Mouse (Mus musculus) adrenal gland, adult 8-10 months (tissue): ENCODE data around the gene Gm10260. TPM values are rescaled to one million over a fixed set of nuclear protein-coding genes. Genes with fewer than 3 reads are reported as not detected.

Experiments
- DNase-seq: peaks from one replicate; pipeline ENCODE4 v3.0.0; 2022
- total RNA-seq, 4 experiments: library from RNA; stranded (reverse); gene quantifications; 2 replicates each; pipeline ENCODE4 v1.2.4; 2022

Gm10260 gene
- total RNA-seq, 4 experiments from 2014 or later: 177 to 191 (median 185) TPM

DNA sequence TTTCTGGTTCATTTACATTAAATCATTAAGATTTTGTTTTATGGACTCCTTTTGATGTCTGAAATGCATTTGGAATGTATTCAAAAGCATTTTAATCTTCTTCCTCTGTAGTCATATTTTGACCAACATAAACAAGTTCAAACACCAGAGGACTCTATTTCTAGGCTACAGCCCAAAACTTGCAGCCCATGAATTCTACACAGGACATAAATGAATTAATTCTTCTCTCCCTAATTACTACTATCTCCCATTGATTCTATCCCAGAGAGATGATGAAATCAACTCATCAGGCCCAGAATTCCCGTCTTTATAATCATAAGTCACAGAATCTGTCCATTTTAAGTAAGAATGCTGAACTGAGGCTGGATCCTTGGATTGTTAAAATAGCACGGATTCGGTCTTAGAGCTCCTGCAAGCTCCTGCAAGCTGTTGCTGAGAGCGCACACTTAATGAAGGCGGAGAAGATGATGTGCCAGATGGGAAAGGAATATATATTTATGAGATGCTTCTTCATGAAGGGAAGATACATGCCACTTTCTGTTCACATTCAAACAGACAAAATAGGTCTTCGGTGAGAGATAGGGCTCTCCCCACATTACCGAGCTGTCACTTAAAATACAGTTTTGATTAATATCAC is 7.7 kb upstream of the Gm10260 start:
- no peak for DNase-seq

DNA sequence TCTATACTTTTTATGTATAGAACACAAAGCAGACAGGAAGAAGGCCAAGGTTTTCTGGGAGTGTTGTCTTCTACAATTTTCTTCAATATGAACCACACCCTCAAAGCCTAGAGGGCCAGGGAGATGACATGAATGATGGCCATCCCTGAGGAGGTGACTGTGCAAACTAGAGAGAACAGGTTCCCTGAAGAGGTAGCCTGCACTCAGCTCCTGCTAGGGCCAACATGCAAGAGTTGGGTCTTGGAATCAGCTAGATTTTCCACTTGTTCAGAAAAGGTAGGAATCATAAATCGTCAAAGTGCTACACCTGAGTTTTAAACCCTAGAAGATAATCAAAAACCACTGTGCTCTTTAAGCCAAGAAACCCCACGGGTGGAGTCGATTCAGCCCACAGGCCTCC is 6.2 kb upstream of the Gm10260 start:
- DNase-seq: no peak

DNA sequence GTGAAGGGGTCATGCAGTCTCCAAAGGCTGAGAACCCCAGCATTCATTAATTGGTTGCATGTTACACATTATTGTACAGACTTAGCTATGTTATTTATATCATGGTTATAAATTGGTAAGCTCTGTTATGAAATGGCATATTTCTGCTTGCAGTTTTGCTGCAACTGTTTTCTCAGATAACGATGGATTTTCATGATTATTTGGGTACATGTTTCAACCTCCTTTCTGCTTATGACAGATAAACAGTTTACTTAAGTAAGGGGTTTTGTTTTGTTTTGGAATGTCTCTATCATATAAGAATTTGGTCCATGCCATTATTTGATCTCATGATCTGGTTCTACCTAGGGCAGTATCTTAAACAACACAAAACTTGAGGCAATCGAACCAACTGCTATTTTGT is 5.5 kb upstream of the Gm10260 start:
- no peak for DNase-seq

DNA sequence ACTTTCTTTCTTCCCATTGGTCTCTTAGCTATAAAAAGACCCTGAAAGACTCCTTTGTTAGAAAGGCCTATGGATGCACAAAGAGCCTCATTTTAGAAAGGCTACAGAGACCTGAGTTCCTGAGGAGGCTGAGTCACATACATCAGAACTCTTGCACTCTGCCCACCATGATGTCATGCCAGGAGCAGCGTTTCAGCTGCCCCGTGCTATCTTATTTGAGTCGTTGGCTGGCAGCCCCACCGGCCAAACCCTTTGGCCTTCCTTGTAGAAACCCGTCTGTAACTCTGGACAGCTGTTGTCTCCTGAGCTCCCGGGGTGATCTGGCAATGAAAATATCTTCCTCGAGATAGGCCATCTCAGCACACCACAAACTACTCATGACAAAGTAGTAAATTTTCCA is 3.6 kb upstream of the Gm10260 start:
- DNase-seq: no peak

DNA sequence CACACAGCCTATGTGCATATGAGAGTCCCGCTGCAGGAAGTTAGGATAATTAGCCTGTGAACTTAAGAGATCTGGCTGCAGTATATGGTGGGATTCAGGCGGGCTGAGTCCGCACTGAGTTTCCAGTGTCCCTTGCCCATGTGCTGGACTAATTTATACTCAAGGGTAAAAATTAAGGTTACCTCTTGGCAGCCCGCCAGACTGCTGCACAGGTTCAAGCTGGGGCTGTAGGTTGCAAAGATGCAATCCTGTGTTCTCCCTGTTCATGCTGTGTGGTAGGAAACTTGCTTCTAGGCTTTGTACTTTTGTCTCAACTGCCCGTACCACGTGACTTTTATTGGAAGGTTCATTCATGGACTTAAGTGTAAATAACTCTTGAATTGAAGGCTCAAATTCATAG is 3.0 kb upstream of the Gm10260 start:
- DNase-seq: peak; percentile 4

DNA sequence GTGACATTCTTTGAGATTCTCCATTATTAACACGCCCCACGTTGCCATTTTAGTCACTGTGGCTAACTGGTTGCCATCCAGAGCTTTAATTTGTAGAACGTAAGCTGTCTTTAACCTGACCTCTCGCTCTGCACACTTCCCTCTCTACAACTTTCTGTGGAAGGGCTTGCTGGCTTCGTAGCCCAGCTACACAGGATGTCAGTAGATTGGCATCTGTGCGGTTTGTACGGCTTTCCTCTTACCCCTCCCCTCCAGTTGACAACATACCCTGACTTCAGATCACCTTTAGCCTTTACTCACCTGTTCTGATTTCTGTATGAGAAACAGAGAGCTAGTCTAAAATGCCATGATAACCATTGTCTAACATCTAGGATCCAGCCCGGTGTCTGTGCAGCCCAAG is 1.7 kb upstream of the Gm10260 start:
- DNase-seq: no peak

DNA sequence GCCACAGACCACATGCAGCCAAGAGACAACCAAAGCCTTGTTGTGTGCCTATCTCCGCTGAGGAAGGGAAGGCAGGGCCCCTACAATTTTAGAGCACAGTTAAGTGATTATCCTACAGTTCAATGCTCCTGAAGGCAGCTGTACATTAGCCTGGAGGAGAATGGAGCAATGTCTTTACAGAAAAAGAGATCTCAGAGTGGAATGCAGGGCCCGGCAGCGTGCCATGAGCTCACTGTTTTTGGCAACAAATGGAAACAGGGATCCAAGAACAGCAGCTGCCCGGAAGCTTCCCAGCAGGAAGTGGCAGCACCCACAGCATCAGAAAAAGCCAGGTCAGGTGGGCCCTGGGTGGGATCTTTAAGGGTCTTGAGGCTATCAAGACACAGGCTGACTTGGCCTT is 3.4 kb downstream of the Gm10260 start:
- DNase-seq: no peak

DNA sequence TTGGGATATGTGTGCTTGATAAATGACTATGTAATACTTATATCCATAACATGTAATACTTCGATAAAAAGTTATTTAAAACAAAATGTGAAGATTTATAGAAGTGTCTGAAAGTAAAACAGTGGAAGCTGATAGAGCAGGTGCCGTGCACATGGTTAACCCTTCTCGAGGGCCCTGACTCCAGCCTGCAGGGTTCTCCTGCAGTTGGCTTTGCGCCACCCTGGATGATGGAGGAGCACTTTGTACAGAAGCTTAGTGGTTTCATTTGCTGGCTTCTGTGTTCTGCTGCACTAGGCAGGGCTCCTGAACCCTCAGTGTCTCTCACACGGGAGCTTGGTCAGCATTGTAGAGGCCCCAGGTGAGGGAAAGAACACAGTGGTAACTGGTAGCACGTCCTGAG is 4.3 kb downstream of the Gm10260 start:
- no peak for DNase-seq

DNA sequence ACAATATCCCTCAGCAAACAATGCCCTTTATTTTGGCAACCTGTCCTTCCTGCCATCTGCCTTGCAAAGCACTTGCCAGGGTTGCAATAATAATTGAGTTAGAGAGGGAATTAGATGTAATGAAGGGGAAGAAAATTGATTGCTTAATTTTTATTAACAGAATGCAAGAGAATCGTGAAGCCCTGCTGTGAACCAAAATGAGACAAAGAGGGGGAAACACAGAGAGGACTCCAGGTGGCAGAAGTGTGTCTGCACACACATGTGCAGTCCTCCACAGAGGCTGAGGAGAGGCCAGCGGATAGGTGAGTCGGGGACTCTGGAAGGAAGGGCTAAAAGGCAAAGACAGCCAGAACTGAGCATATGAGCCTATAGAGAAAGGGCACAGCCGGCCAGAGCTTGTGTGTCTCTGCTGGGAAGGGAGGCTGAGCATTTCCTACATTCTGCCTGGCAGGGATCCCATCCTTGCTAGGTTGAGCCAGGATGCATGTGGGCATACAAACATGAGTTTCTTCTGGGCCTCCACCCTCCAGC is 9.5 kb downstream of the Gm10260 start:
- DNase-seq: no peak

DNA sequence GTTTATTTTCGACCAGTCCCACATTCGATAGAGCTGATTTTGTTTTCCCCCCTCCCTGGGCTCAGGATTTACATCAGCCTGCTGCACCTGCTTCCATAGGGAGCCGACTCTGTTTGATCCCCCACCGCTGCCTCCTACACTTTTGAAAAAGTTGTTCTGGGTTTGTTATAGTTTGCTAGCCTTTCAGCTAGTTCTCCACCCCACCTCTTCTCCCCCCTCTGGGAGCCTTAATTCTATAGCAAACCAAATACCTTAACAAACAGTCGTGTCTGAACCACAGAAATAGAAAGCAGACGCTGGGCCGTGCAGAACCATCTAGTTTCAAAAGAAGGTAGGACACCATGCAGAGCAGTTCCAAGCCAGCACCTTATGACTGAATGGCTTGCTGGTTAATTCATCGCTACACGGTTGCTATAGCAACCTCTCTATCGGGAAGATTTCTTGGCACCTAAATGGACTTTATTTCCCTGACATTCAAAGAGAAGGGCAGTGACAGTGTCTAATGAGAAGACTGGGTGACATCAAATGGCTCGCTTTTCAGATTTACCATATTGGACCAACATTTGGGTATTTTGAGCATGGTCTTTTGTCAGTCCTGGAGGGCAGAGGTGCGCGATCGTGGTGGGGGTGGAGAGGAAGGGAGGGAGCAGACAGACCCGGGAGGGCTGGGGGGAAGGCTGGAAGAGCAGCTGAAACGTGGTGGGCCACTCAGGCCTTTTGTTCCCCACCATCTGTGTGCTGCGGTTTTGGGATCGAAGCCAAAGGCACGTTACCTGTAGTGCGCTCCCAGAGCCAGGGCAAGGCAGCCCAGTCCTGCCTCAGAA is 13.2 kb downstream of the Gm10260 start:
- no peak for DNase-seq

DNA sequence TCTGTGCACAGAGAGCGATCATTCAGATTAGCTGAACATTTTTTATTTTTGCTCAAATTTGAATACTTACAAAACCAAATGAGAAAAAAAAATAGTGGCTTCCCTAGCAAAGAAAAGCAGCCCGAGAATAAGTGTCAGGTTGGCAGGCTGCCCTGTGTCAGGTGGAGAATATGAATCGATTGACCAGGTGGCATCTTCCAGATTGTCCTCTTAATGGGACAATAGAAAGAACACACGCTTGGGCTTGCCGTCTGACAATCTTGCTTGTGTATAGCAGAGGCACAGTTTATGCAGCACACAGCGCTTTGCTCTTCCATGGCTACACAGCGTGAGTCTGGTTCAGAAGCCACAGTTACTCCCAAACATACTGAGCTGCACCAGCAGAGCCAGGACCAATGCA is 15.8 kb downstream of the Gm10260 start:
- no peak for DNase-seq

DNA sequence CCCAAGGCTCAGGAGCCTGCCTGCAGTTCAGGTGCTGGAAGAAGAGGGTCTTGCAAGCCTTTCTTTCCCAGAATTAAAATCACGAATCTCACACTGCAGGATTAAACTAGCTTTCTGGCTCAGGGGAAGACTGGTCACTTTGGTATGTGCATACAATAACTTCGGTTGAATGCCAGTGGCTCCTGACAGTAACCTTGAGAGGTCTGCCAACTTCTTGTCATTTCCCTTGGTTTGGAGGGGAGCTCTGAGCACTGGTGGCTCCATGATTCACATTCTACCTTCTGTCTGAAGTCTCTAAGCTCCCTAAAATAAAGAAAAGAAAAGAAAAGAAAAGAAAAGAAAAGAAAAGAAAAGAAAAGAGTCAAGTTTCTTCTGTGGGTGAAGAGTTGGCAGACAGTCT is 16.4 kb downstream of the Gm10260 start:
- peak; percentile 9 for DNase-seq

DNA sequence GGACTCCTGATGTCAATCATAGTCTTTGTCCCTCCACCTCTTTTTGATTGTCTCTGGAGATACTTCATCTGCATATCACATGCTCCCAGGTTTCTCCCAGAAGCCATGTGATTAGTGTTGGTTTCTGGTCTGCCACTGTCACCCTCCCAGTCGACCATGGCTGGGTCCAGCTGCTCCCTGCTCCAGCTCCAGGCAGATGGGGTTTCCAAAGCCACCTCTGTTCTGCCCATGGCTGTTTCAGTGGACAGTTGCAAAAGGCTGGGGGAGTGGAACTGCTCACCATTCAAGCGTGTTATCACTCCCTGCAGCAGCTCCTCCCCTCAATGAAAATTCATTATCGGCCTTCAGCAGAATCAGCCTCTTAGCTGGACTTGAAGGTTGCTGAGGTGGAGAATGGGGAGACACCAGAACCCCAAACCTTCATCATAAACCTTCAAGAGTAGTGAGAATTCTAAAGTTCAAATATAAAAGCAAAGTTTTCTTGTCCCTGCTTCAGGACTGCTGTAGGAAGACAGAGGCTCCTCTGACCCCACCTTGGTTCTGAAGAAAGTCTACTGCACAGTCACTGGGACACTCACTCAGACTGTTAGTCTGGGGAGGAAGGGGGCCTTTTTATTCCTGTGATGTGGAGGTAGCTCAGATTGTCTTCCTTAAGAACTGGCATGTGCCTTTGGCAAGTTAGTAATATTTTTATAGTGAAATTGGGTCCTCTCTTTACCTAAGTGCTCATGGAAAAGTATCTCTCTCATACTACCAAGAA is 17.0 kb downstream of the Gm10260 start:
- DNase-seq: no peak

DNA sequence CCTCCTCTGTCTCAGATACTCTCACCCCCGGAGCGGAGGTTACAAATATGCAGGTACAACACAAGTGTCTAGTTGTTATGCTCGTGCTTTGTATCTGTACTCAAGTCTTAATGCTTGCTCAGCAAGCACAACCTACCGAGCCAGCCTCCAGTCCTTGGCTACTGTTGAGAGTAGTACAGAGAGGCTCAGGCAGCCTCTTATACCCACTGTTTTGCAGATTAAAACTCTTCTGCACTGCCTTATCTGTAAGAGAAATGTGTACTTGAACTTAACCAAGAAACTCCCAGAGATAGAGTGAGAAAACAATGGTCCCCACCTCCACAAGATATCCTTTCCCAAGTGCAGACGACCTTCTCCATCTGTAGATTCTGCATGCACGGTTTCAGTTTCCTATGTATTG is 24.5 kb downstream of the Gm10260 start:
- DNase-seq: no peak

DNA sequence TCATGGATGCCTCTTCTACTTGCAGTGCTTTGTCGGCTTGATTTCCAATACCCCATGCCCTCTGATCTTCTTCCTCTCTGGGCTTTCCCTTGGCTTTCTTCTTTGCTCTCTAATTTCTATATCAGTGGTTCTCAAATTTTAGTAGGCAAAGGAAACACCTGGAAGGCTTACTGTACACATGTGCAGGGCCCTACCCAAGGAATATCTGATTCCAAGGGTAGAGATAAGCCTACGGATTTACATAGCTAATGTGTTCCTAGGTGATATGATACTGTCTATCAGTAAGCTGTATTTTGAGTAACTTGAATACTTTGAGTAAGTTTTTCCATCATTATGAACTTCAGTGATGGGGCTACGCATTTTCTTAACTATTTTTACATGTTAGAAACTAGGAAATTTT is 25.7 kb downstream of the Gm10260 start:
- DNase-seq: no peak

DNA sequence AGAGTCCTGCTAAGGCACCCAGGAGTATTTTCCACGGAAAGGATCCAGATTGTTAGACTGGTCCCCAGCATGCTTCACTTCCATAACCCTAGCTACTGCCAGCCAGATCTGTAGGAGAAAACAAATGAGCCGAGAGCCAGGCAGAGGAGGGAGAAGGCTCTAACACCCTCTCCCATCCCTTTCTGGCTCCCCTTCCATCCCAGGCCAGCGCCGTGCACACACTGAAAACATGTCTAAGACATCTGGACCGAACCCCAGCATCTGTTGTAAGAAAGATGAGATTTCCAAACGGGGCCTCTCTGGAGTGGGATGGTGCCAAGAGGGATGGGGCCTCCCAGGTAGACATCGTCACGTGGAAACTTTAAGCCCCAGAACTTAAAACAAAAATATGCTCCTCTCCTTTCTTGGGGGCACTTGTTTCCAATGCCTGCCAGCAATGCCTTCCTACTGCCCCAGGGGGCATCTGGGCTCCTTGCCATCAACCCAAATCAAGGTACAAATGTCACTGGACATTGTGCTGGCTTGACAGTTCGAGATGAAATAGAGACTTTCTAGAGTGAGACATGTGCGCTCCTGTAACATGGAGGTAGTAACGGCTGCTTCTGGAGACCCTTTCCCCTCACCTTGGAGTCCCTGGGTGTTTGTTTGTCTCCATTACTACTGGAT is 35.1 kb downstream of the Gm10260 start:
- DNase-seq: no peak

DNA sequence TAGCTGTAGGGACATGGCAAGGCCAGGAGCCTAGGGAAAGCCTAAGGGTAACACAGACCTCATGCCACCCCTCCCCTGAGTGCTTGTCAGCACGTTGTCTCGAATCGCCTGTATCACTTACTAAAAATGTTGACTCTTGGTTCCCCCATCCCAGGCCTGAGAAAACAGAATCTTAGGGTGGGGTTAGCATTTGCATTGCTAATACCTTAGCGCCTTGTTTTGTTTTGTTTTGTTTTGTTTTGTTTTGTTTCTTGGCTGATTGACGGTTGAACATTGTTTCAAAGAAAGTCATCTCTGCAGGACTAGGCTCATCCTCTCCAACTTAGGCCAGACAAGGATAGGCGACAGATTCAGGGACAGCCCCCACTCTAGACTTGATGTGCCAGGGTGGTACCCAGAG is 35.9 kb downstream of the Gm10260 start:
- no peak for DNase-seq

DNA sequence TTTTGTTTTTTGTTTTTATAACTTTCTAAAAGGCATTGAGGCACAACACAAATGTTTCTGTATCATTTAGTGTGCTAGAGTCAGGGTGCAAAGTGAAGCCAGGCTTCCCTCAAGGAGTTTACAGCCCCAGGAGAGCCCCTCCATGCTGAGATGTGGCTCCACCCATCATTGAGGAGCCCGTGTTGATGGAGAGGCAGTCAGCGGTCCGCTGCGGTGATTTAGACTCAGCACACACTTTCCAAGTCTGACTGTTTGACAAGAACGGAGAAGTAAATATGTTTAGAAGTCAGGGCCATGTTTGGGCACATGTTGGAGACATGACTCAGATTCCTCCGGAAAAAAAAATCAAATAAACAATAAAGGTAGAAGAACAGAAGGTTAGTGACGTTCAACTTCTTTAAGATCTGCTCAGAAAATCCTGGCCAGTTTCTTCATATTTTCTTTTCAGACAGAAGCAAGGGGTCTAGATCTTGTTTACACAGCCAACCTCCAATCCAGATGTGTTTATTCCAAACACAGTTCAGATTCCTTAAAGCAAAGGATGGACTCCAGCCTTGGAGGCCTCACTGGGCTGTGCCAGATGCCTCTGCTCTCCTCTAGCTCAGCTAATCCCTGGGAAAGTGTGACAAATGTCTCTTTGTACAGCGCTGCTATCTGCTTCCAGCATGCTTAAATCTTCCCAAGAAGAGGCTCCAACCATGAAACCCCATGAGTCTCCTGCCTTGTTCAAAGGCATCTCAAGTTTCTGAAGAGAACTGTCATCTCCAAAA is 47.7 kb downstream of the Gm10260 start:
- no peak for DNase-seq

DNA sequence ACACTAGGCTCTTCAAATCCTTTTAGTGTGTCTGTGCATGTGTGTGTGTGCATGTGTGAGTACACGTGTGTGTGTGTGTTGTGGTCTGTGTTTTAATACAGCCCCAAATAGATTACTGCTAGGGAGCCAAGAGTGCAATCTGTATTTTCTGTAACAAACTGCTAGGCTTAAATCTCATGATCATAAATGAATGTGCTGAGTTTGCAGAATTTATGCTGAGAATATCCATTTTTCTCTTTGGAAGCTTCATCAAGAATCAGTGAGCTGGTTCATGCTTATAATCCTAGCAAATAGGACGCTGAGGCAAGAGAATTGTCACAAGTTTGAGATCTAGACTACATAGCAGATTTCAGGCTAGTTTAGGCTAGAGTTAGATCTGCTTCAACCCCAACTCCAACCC is 48.9 kb downstream of the Gm10260 start:
- DNase-seq: no peak
